Mouse (Mus musculus) cortical plate, adult 2 months (tissue): ENCODE measurements around the gene Duxf3.

Experiments
- CTCF ChIP-seq: fragments of 200-500 bp; IDR thresholded peaks from 2 replicates; pipeline ENCODE4 v1.5.1; 2011; ENCODE audit warnings: mild to moderate bottlenecking, control low read depth, low read length; ENCODE audit not compliant: insufficient read depth; ENCODE audit errors: extremely low read depth
- POLR2A ChIP-seq: fragments of 200-500 bp; IDR thresholded peaks from 2 replicates; pipeline ENCODE4 v1.6.1; 2011; ENCODE audit warnings: mild to moderate bottlenecking, low read length, control low read depth; ENCODE audit not compliant: insufficient read depth; ENCODE audit errors: extremely low read depth

- TF ChIP-seq POLR2A (no peak), CTCF (no peak)
Observed at GRCm38 (mm10) chr10:58258466-58258865, 26.0 kb upstream of the Duxf3 start.
